Mouse (Mus musculus) hindbrain, postnatal 0 days (tissue): Measurements from ENCODE around the gene Zc3h12a. TPM values are rescaled to one million over a fixed set of nuclear protein-coding genes. Genes with fewer than 3 reads are reported as not detected.

Experiments
- ATAC-seq: fragments of 200-750 bp; cut with Nextera tagmentation; 2 replicates; pipeline ENCODE4 v1.8.0; 2017; ENCODE audit warnings: mild to moderate bottlenecking, moderate TSS enrichment, moderate library complexity
- DNase-seq: peaks from one replicate; pipeline ENCODE4 v3.0.0-alpha.2; 2015; ENCODE audit warnings: low spot score
- H3K27ac ChIP-seq: fragments of 300-500 bp; sonication (generic); 2 replicates; pipeline ENCODE4 v1.5.1; 2014; ENCODE audit warnings: mild to moderate bottlenecking
- H3K27me3 ChIP-seq: fragments of 300-500 bp; sonication (generic); 2 replicates; pipeline ENCODE4 v1.6.1; 2014; ENCODE audit warnings: low read length, mixed read lengths; ENCODE audit not compliant: insufficient read depth
- H3K36me3 ChIP-seq: fragments of 300-500 bp; sonication (generic); 2 replicates; pipeline ENCODE4 v1.6.1; 2014; ENCODE audit warnings: low read length, mixed read lengths; ENCODE audit not compliant: insufficient read depth
- H3K4me1 ChIP-seq: fragments of 300-500 bp; sonication (generic); 2 replicates; pipeline ENCODE4 v1.6.1; 2014; ENCODE audit warnings: antibody characterized with exemption, low read length, mixed read lengths; ENCODE audit not compliant: insufficient read depth
- H3K4me2 ChIP-seq: fragments of 300-500 bp; sonication (generic); 2 replicates; pipeline ENCODE4 v1.6.1; 2014; ENCODE audit warnings: low read depth, mild to moderate bottlenecking, low read length, moderate library complexity, mixed read lengths
- H3K4me3 ChIP-seq: fragments of 300-500 bp; sonication (generic); 2 replicates; pipeline ENCODE4 v1.5.1; 2014; ENCODE audit warnings: low read length
- H3K9ac ChIP-seq: fragments of 300-500 bp; sonication (generic); replicated peaks from 2 replicates; pipeline ENCODE4 v1.6.1; 2014; ENCODE audit warnings: mild to moderate bottlenecking, low read length, moderate library complexity, mixed read lengths
- H3K9me3 ChIP-seq: fragments of 300-500 bp; sonication (generic); 2 replicates; pipeline ENCODE4 v1.6.1; 2016; ENCODE audit warnings: low read length, mixed read lengths
- CTCF ChIP-seq: IDR thresholded peaks from 2 replicates; pipeline ENCODE4 v1.5.1; 2016; ENCODE audit warnings: antibody characterized with exemption, control low read depth, low read depth
- WGBS: fragments of 180-500 bp; shearing (Covaris S2); extraction: QIAGEN DNeasy Blood & Tissue Kit; methylation state at CpG from one replicate; pipeline ENCODE4 v1.1.7; 2014; 5-methylcytosine and 5-hydroxymethylcytosine counted together
- polyA plus RNA-seq: library from polyadenylated mRNA; unstranded; fragments of >200 nt; fragmentation: Nextera tagmentation; extraction: Ambion mirVana; gene quantifications from 2 replicates; pipeline ENCODE4 v1.2.1, GENCODE M21; 2015
- total RNA-seq: library from RNA; depleted of rRNA; stranded (reverse); fragments of >200 nt; gene quantifications from 2 replicates; pipeline ENCODE4 v1.2.3, GENCODE M21; 2014; rRNA removed

Gene Zc3h12a
- total RNA-seq (not detected in 2 replicates), polyA plus RNA-seq (0.16 and 0.31 TPM in 2 replicates)

- no peaks in the 10 kb centered on the region for H3K9me3 ChIP-seq
- no peak for TF ChIP-seq CTCF
- H3K27me3 ChIP-seq = no peaks in the 10 kb centered on the region
- H3K4me1 ChIP-seq = 0 out of 2 replicates have a peak, but pooled peaks cover 6% of the 10 kb centered on the region
- no peak within 1 kb of the TSS for H3K27ac ChIP-seq
- peak within 1 kb of the TSS; percentile 41 for H3K9ac ChIP-seq
- peak within 1 kb of the TSS; percentile 95 for H3K4me2 ChIP-seq
- WGBS = 1% methylated on average over 61 of the region's 62 CpGs
- peak; percentile 81 for DNase-seq
- ATAC-seq = peak; percentile 90
- H3K36me3 ChIP-seq = no peaks in the 10 kb centered on the region
- H3K4me3 ChIP-seq = peak within 1 kb of the TSS; percentile 51
Observed at GRCm38 (mm10) chr4:125127305-125128084, at the start of gene Zc3h12a. Zc3h12a (minus strand) TSS chr4:125127840.

DNA sequence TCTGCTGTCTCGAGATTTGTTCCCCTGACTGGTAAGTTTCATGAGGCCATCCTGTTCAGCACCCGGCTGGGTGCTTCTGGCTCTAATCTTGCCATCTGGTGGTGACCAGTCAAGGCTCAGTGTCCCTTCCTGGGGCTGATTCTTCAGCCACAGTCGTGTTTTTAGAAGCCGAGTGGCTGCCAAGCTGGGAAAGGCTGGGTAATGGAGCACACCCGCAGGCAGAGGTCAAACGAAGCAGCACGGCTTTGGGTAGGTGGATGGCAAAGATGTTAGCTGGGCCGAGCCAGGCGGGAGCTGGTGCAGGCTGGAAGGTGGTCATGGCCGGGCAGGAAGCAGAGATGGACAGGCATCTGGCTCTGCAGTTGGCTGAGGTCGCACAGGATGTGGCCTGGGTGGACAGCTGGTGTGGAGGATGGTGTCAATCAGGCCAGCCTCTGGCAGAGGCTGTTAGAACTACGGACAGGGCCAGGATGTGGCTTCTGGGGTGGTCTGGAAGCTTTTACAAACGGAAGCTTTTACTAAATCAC is 49.1 kb upstream of the Zc3h12a start:
- Histone ChIP-seq H3K27me3 (no peaks in the 10 kb centered on the region), H3K27ac (peak overlapping the region; percentile 45; the same call in 1 of the 2 replicates), H3K4me3 (no peak overlapping the region), H3K36me3 (no peaks in the 10 kb centered on the region), H3K4me1 (no peaks in the 10 kb centered on the region), H3K4me2 (no peak overlapping the region), H3K9ac (no peak overlapping the region), H3K9me3 (no peaks in the 10 kb centered on the region)
- 36% methylated on average over 13 of the region's 13 CpGs for WGBS
- no peak for TF ChIP-seq CTCF
- peak; percentile 74 for ATAC-seq
- DNase-seq = peak; percentile 61

- no peak overlapping the region for H3K4me3 ChIP-seq
- H3K27me3 ChIP-seq = no peaks in the 10 kb centered on the region
- no peak for DNase-seq
- no peak for TF ChIP-seq CTCF
- no peaks in the 10 kb centered on the region for H3K4me1 ChIP-seq
- H3K4me2 ChIP-seq = no peak overlapping the region
- 85% methylated on average over 5 of the region's 5 CpGs for WGBS
- H3K27ac ChIP-seq = peak overlapping the region; percentile 45; the same call in 1 of the 2 replicates
- H3K9ac ChIP-seq = no peak overlapping the region
- H3K9me3 ChIP-seq = no peaks in the 10 kb centered on the region
- ATAC-seq = no peak
- no peaks in the 10 kb centered on the region for H3K36me3 ChIP-seq
Observed at GRCm38 (mm10) chr4:125176190-125176589, 48.5 kb upstream of the Zc3h12a start.

GRCm38 (mm10) chr4:125175591-125175990 is 48.0 kb upstream of the Zc3h12a start:
- DNase-seq (peak; percentile 76), ATAC-seq (no peak)
- 44% methylated on average over 2 of the region's 2 CpGs for WGBS
- no peak for TF ChIP-seq CTCF
- H3K4me2 ChIP-seq = no peak overlapping the region
- H3K4me3 ChIP-seq = no peak overlapping the region
- H3K4me1 ChIP-seq = no peaks in the 10 kb centered on the region
- H3K9me3 ChIP-seq = no peaks in the 10 kb centered on the region
- H3K27ac ChIP-seq = 0 out of 2 replicates have a peak overlapping the region, but pooled peaks have one; percentile 45
- H3K36me3 ChIP-seq = no peaks in the 10 kb centered on the region
- no peaks in the 10 kb centered on the region for H3K27me3 ChIP-seq
- no peak overlapping the region for H3K9ac ChIP-seq

- TF ChIP-seq CTCF = no peak
- no peak overlapping the region for H3K4me3 ChIP-seq
- H3K27ac ChIP-seq = no peak overlapping the region
- ATAC-seq (no peak), DNase-seq (no peak)
- H3K27me3 ChIP-seq = no peaks in the 10 kb centered on the region
- no peaks in the 10 kb centered on the region for H3K4me1 ChIP-seq
- no peak overlapping the region for H3K4me2 ChIP-seq
- WGBS = 53% methylated on average over 5 of the region's 5 CpGs
- H3K36me3 ChIP-seq = no peaks in the 10 kb centered on the region
- no peak overlapping the region for H3K9ac ChIP-seq
- H3K9me3 ChIP-seq = no peaks in the 10 kb centered on the region
Observed at GRCm38 (mm10) chr4:125174516-125175185, 47.0 kb upstream of the Zc3h12a start.

DNA sequence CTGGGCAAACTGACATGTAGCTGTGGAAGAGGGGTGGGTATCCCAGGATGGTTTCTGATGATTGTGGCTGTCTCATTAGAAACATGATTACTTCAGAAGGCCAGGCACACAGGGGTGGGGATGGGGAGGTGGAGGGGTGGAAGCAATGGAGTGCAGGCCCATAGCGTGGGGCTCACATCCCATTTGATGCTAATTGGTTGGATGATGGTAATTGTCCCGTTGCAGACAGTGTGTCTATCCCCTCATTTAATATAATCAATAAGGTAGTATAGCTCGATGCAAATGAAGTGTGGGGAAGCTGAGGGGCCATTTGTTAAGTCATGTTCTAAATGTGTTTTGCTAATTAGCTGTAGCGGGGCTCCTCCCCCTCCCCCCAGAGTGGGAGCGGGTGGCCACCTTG is 45.5 kb upstream of the Zc3h12a start:
- no peaks in the 10 kb centered on the region for H3K36me3 ChIP-seq

More for the DNA sequence above, 45.5 kb upstream of the Zc3h12a start:
- DNase-seq (no peak), ATAC-seq (no peak)
- no peaks in the 10 kb centered on the region for H3K27me3 ChIP-seq
- H3K27ac ChIP-seq = no peak overlapping the region
- no peak overlapping the region for H3K4me3 ChIP-seq
- no peaks in the 10 kb centered on the region for H3K4me1 ChIP-seq
- WGBS = 69% methylated on average over 5 of the region's 5 CpGs
- no peak overlapping the region for H3K9ac ChIP-seq
- no peak for TF ChIP-seq CTCF
- H3K9me3 ChIP-seq = no peaks in the 10 kb centered on the region
- no peak overlapping the region for H3K4me2 ChIP-seq
